Mouse (Mus musculus): ENCODE measurements around the gene Cxcr1. TPM values are rescaled to one million over a fixed set of nuclear protein-coding genes. Genes with fewer than 3 reads are reported as not detected.
"Not testable (repeated sequence)": the region's sequence is repeated elsewhere in the genome, so short reads cannot be mapped to it uniquely, and the experiment has no call there.

Gene Cxcr1
- total RNA-seq, 2 experiments from 2014 or later = not detected

GRCm38 (mm10) chr1:74196621-74197419, 2.4 kb upstream of the Cxcr1 start:
- no peak for DNase-seq (ENCODE audit: low spot score in 2 of 2)

GRCm38 (mm10) chr1:74195961-74196360, 1.5 kb upstream of the Cxcr1 start:
- DNase-seq (ENCODE audit: low spot score in 2 of 2) = no peak

- DNase-seq (ENCODE audit: low spot score in 2 of 2) = no peak
Observed at GRCm38 (mm10) chr1:74192711-74193110, 1.7 kb downstream of the Cxcr1 start.

GRCm38 (mm10) chr1:74190471-74190870, 4.0 kb downstream of the Cxcr1 start:
- DNase-seq (ENCODE audit: low spot score in 2 of 2) = no peak

GRCm38 (mm10) chr1:74183006-74183405, 11.4 kb downstream of the Cxcr1 start:
- no peak for DNase-seq (ENCODE audit: low spot score in 2 of 2)

- DNase-seq (ENCODE audit: low spot score in 2 of 2) = no peak
Observed at GRCm38 (mm10) chr1:74181462-74181861, 13.0 kb downstream of the Cxcr1 start.

- DNase-seq (ENCODE audit: low spot score in 2 of 2) = no peak
Observed at GRCm38 (mm10) chr1:74179624-74180408, 14.6 kb downstream of the Cxcr1 start.

GRCm38 (mm10) chr1:74178618-74179017, 15.8 kb downstream of the Cxcr1 start:
- no peak for DNase-seq (ENCODE audit: low spot score in 2 of 2)

- DNase-seq (ENCODE audit: low spot score in 2 of 2) = no peak
Observed at GRCm38 (mm10) chr1:74175731-74176130, 18.7 kb downstream of the Cxcr1 start.

- DNase-seq (ENCODE audit: low spot score in 2 of 2) = no peak
Observed at GRCm38 (mm10) chr1:74172722-74173121, 21.7 kb downstream of the Cxcr1 start.

GRCm38 (mm10) chr1:74169721-74170120, 24.7 kb downstream of the Cxcr1 start:
- no peak for DNase-seq (ENCODE audit: low spot score in 2 of 2)

- no peak for DNase-seq (ENCODE audit: low spot score in 2 of 2)
Observed at GRCm38 (mm10) chr1:74167136-74167535, 27.3 kb downstream of the Cxcr1 start.

GRCm38 (mm10) chr1:74160036-74160435, 34.4 kb downstream of the Cxcr1 start:
- no peak for DNase-seq (ENCODE audit: low spot score in 2 of 2)

- DNase-seq (ENCODE audit: low spot score in 2 of 2) = not testable (repeated sequence)
Observed at GRCm38 (mm10) chr1:74159613-74160012, 34.8 kb downstream of the Cxcr1 start.

GRCm38 (mm10) chr1:74156381-74156910, 38.0 kb downstream of the Cxcr1 start:
- DNase-seq (ENCODE audit: low spot score in 2 of 2) = no peak

- DNase-seq (ENCODE audit: low spot score in 2 of 2) = no peak
Observed at GRCm38 (mm10) chr1:74155435-74156012, 38.9 kb downstream of the Cxcr1 start.

- no peak for DNase-seq (ENCODE audit: low spot score in 2 of 2)
Observed at GRCm38 (mm10) chr1:74153461-74154184, 40.8 kb downstream of the Cxcr1 start, which contains the start of gene Cxcr2. TSS of gene Cxcr2 (plus strand) at chr1:74153989.

GRCm38 (mm10) chr1:74151091-74151490, 43.3 kb downstream of the Cxcr1 start:
- no peak for DNase-seq (ENCODE audit: low spot score in 2 of 2)

- no peak for DNase-seq (ENCODE audit: low spot score in 2 of 2)
Observed at GRCm38 (mm10) chr1:74150101-74150500, 44.3 kb downstream of the Cxcr1 start.

GRCm38 (mm10) chr1:74149106-74149885, 45.1 kb downstream of the Cxcr1 start:
- no peak for DNase-seq (ENCODE audit: low spot score in 2 of 2)
